ENCODE assay signal across 27 mouse cellular contexts in genomic region chr3:129571642-129572041, GRCm38 (mm10). TPM values are rescaled to one million over a fixed set of nuclear protein-coding genes. Genes with fewer than 3 reads are reported as not detected.
DNase-seq lines count a peak whose midpoint lies in the region; ATAC-seq and TF ChIP-seq lines count a peak whose summit lies in the region.
"Had no signal": no experiment of that assay in that cellular context is flagged by ENCODE, and none has a peak within 500 bp of the region (broad histone marks: within the 10 kb centered on the region; RNA-seq: fewer than 3 reads in every experiment).

No protein-coding gene starts in this region.

- in situ Hi-C loops in Patski (cut with MboI; ENCODE audit: low pct_unique_long_range_greater_than_20kb), result no loop called here

- no peaks in the 10 kb centered on the region for H3K27me3 ChIP-seq in kidney, embryonic 14.5 days (ENCODE audit: control insufficient read depth, insufficient read depth, low read length)
- no peaks in the 10 kb centered on the region for H3K27me3 ChIP-seq in Patski
- no peaks in the 10 kb centered on the region for H3K27me3 ChIP-seq in intestine, postnatal 0 days (replicated peaks; ENCODE audit: control insufficient read depth, insufficient read depth, low read length)
- no peaks in the 10 kb centered on the region for H3K27me3 ChIP-seq in stomach, postnatal 0 days (ENCODE audit: control insufficient read depth, insufficient read depth, low read length)
- H3K27me3 ChIP-seq: CH12.LX; embryonic facial prominence, embryonic 12.5 days; embryonic facial prominence, embryonic 15.5 days; heart, embryonic 13.5 days had no signal

- no peak overlapping the region for H3K4me3 ChIP-seq in kidney, embryonic 14.5 days (ENCODE audit: low read length)
- H3K4me3 ChIP-seq in intestine, postnatal 0 days (ENCODE audit: low read depth, low read length), result no peak overlapping the region
- no peak overlapping the region for H3K4me3 ChIP-seq in stomach, postnatal 0 days (ENCODE audit: low read depth, low read length)
- H3K4me3 ChIP-seq: embryonic facial prominence, embryonic 12.5 days; embryonic facial prominence, embryonic 15.5 days; heart, adult 2 months; heart, embryonic 10.5 days; heart, embryonic 13.5 days had no signal

- H3K9me3 ChIP-seq in kidney, embryonic 14.5 days (ENCODE audit: control insufficient read depth, low read length), result no peaks in the 10 kb centered on the region
- H3K9me3 ChIP-seq in intestine, postnatal 0 days (ENCODE audit: control insufficient read depth), result no peaks in the 10 kb centered on the region
- H3K9me3 ChIP-seq in stomach, postnatal 0 days (ENCODE audit: control insufficient read depth, low read length), result no peaks in the 10 kb centered on the region
- H3K9me3 ChIP-seq: embryonic facial prominence, embryonic 15.5 days; G1E; heart, embryonic 10.5 days; heart, embryonic 13.5 days had no signal

- H3K4me2 ChIP-seq in kidney, embryonic 14.5 days (replicated peaks; ENCODE audit: low read depth, low read length), result no peak overlapping the region
- no peak overlapping the region for H3K4me2 ChIP-seq in intestine, postnatal 0 days (replicated peaks; ENCODE audit: low read depth)
- H3K4me2 ChIP-seq in stomach, postnatal 0 days (replicated peaks; ENCODE audit: low read depth), result no peak overlapping the region
- H3K4me2 ChIP-seq: embryonic facial prominence, embryonic 12.5 days; embryonic facial prominence, embryonic 15.5 days; heart, embryonic 13.5 days; hindbrain, embryonic 14.5 days had no signal

- H3K9ac ChIP-seq in kidney, embryonic 14.5 days (ENCODE audit: low read depth, low read length), result no peak overlapping the region
- H3K9ac ChIP-seq in intestine, postnatal 0 days (ENCODE audit: low read depth, low read length), result no peak overlapping the region
- H3K9ac ChIP-seq in stomach, postnatal 0 days (ENCODE audit: low read length), result no peak overlapping the region
- H3K9ac ChIP-seq: embryonic facial prominence, embryonic 12.5 days; embryonic facial prominence, embryonic 15.5 days; heart, embryonic 13.5 days; hindbrain, embryonic 14.5 days had no signal

- H3K36me3 ChIP-seq in kidney, embryonic 14.5 days (ENCODE audit: control insufficient read depth, insufficient read depth, low read length), result no peaks in the 10 kb centered on the region; the same call in 1 of the 2 replicates
- peaks cover 12% of the 10 kb centered on the region; the same call in 1 of the 2 replicates for H3K36me3 ChIP-seq in intestine, postnatal 0 days (ENCODE audit: control insufficient read depth, insufficient read depth)
- H3K36me3 ChIP-seq in stomach, postnatal 0 days (ENCODE audit: control insufficient read depth, insufficient read depth, low read length), result no peaks in the 10 kb centered on the region

- DNase-seq in kidney, adult 9 months, result peak; percentile 38
- DNase-seq in Patski (ENCODE audit: low read depth, low spot score), result peak; percentile 64
- no peak for DNase-seq in stomach, postnatal 0 days (ENCODE audit: low spot score)
- DNase-seq in layer of hippocampus, postnatal 25 days (ENCODE audit: extremely low spot score in 1 of 2, low spot score in 1 of 2), result no peak
- DNase-seq: adrenal gland, postnatal 10 days; adrenal gland, postnatal 36 days; B cell, adult 2 months; cerebellum, adult 18-20 months; cerebellum, adult 9-10 months; cerebellum, postnatal 25 days; gastrocnemius, postnatal 10 days; gastrocnemius, postnatal 36 days; heart, adult 2 months; heart, postnatal 14 days; heart, postnatal 4 days had no signal

- CTCF ChIA-PET in Patski (lab: Charles Lee), result no interaction called here

- no peak for ATAC-seq in kidney, embryonic 14.5 days (ENCODE audit: low FRiP score, low TSS enrichment)
- ATAC-seq in Patski, result peak; percentile 78
- ATAC-seq in intestine, postnatal 0 days, result peak; percentile 80
- peak; percentile 86 for ATAC-seq in stomach, postnatal 0 days (ENCODE audit: low FRiP score, low TSS enrichment)
- no peak for ATAC-seq in activated CD4-positive, CD25-positive, alpha-beta regulatory T cell, adult 4 months
- ATAC-seq: forebrain, embryonic 14.5 days; hindbrain, postnatal 0 days had no signal

- 0 out of 2 replicates have a peak, but pooled peaks cover 5% of the 10 kb centered on the region for H3K4me1 ChIP-seq in kidney, embryonic 14.5 days (ENCODE audit: control insufficient read depth, insufficient read depth, low read length)
- 0 out of 2 replicates have a peak, but pooled peaks cover 13% of the 10 kb centered on the region for H3K4me1 ChIP-seq in intestine, postnatal 0 days (replicated peaks; ENCODE audit: control insufficient read depth, insufficient read depth, low read length)
- H3K4me1 ChIP-seq in stomach, postnatal 0 days (replicated peaks; ENCODE audit: control insufficient read depth, insufficient read depth), result peaks cover 8% of the 10 kb centered on the region; the same call in 1 of the 2 replicates
- H3K4me1 ChIP-seq: embryonic facial prominence, embryonic 12.5 days had no signal

- TF ChIP-seq CTCF in Patski (IDR thresholded peaks at IDR 0.05), result no peak
- no peak for TF ChIP-seq CTCF in intestine, postnatal 0 days (IDR thresholded peaks at IDR 0.05; ENCODE audit: low read depth)
- TF ChIP-seq CTCF in stomach, postnatal 0 days (IDR thresholded peaks at IDR 0.05; ENCODE audit: low read depth), result no peak

- TF ChIP-seq EP300 in stomach, postnatal 0 days (optimal IDR thresholded peaks at IDR 0.05), result no peak

- POLR2A ChIA-PET in Patski (lab: Charles Lee), result interaction anchor here (0.5 kb wide), 1 partner anchor 283 kb away, joined by 10 read pairs; no protein-coding TSS in a partner anchor

- WGBS in kidney, embryonic 14.5 days, result 77% methylated on average over 5 of the region's 5 CpGs
- 60% methylated on average over 5 of the region's 5 CpGs for WGBS in intestine, postnatal 0 days
- 69% methylated on average over 5 of the region's 5 CpGs for WGBS in stomach, postnatal 0 days

- no peak overlapping the region for H3K27ac ChIP-seq in kidney, embryonic 14.5 days (ENCODE audit: low read depth, low read length)
- peak overlapping the region; percentile 70 for H3K27ac ChIP-seq in intestine, postnatal 0 days (ENCODE audit: low read depth, low read length)
- H3K27ac ChIP-seq in stomach, postnatal 0 days (replicated peaks), result peak overlapping the region; percentile 73
- H3K27ac ChIP-seq: embryonic facial prominence, embryonic 12.5 days; embryonic facial prominence, embryonic 15.5 days; heart, adult 2 months; heart, embryonic 10.5 days; heart, embryonic 13.5 days; hindbrain, embryonic 14.5 days; hindbrain, postnatal 0 days had no signal

RNA-seq across cellular contexts. Expression of gene Elovl6, which starts 39.5 kb away (rescaled TPM):
- polyA plus RNA-seq in kidney, embryonic 14.5 days (2014; fragmentation: Nextera tagmentation; extraction: Ambion mirVana), result 38.9 and 50.4 TPM in 2 replicates
- polyA plus RNA-seq in Patski (2021), result 24.0 TPM
- polyA plus RNA-seq in intestine, postnatal 0 days (2015; fragmentation: Nextera tagmentation; extraction: Ambion mirVana), result 34.5 and 36.5 TPM in 2 replicates
- 32.9 and 34.2 TPM in 2 replicates for polyA plus RNA-seq in stomach, postnatal 0 days (2015; fragmentation: Nextera tagmentation; extraction: Ambion mirVana)
- 10 to 100 TPM; 11.0 to 11.3 TPM for polyA plus RNA-seq in activated CD4-positive, CD25-positive, alpha-beta regulatory T cell, adult 4 months (2017; shearing (Covaris generic))
- 10 to 100 TPM; 37.8 to 40.8 TPM for total RNA-seq in layer of hippocampus, postnatal 25 days (2021)

Comparison
In these comparisons a context has a peak if more than half of its experiments do, and no peak if none do; other contexts are left out.
1. DNase-seq: peak in kidney, adult 9 months (single experiment) and Patski (single experiment); none in stomach, postnatal 0 days (single experiment) and layer of hippocampus, postnatal 25 days (0 of 2).
2. ATAC-seq: peak in Patski (single experiment), intestine, postnatal 0 days (single experiment) and stomach, postnatal 0 days (single experiment); none in kidney, embryonic 14.5 days (single experiment) and activated CD4-positive, CD25-positive, alpha-beta regulatory T cell, adult 4 months (single experiment).